Mouse (Mus musculus) heart, adult 2 months (tissue): ENCODE measurements around the gene Sltm. TPM values are rescaled to one million over a fixed set of nuclear protein-coding genes. Genes with fewer than 3 reads are reported as not detected.

Experiments used
- DNase-seq, 2 experiments: peaks; one replicate each; pipeline ENCODE4 v3.0.0; 2021
- H3K27ac ChIP-seq: fragments of 200-600 bp; 2 replicates; pipeline ENCODE4 v1.8.1; 2022
- H3K27me3 ChIP-seq: fragments of 200-500 bp; 2 replicates; pipeline ENCODE4 v1.6.1; 2012; ENCODE audit warnings: mild to moderate bottlenecking, low read length, inconsistent platforms, mixed read lengths; ENCODE audit not compliant: control insufficient read depth, insufficient read depth
- H3K36me3 ChIP-seq: fragments of 200-500 bp; 2 replicates; pipeline ENCODE4 v1.6.1; 2012; ENCODE audit warnings: low read length, inconsistent platforms; ENCODE audit not compliant: control insufficient read depth, insufficient read depth
- H3K4me1 ChIP-seq: fragments of 200-500 bp; 2 replicates; pipeline ENCODE4 v1.6.1; 2011; ENCODE audit warnings: low read length; ENCODE audit not compliant: control insufficient read depth, insufficient read depth
- H3K4me3 ChIP-seq: fragments of 200-600 bp; 2 replicates; pipeline ENCODE4 v1.8.1; 2022
- H3K79me2 ChIP-seq: fragments of 200-500 bp; replicated peaks from 2 replicates; pipeline ENCODE4 v1.6.1; 2012; ENCODE audit warnings: mild to moderate bottlenecking, inconsistent platforms, low read length, moderate library complexity, mixed read lengths; ENCODE audit not compliant: control insufficient read depth, insufficient read depth
- H3K9ac ChIP-seq: fragments of 200-500 bp; 2 replicates; pipeline ENCODE4 v1.6.1; 2012; ENCODE audit warnings: low read depth, mild to moderate bottlenecking, control low read depth, inconsistent platforms, low read length, mixed read lengths
- CTCF ChIP-seq: fragments of 200-600 bp; IDR thresholded peaks from 2 replicates; pipeline ENCODE4 v1.8.1; 2022; ENCODE audit warnings: antibody characterized with exemption, mild to moderate bottlenecking, moderate library complexity
- EP300 ChIP-seq: fragments of 200-500 bp; IDR thresholded peaks from 2 replicates; pipeline ENCODE4 v1.6.1; 2011; ENCODE audit warnings: low read depth, low read length, control low read depth; ENCODE audit not compliant: insufficient read depth
- POLR2A ChIP-seq: fragments of 200-500 bp; IDR thresholded peaks from 2 replicates; pipeline ENCODE4 v1.6.1; 2011; ENCODE audit warnings: mild to moderate bottlenecking, low read depth, low read length, control low read depth; ENCODE audit not compliant: insufficient read depth
- WGBS: fragments of 180-500 bp; shearing (Covaris S2); methylation state at CpG from one replicate; pipeline ENCODE4 v1.1.7; 2018; 5-methylcytosine and 5-hydroxymethylcytosine counted together
- intact Hi-C: fragments of 180-260 bp; cut with DNase I; formaldehyde crosslinking; loops from one replicate; pipeline ENCODE4 v1.15.1; 2025
- long read RNA-seq: library from polyadenylated mRNA; stranded (forward); transcript quantifications from one replicate; pipeline ENCODE4 v2.0.0, GENCODE M21; 2021
- polyA plus RNA-seq: library from polyadenylated mRNA; depleted of rRNA; stranded (reverse); fragments of >200 nt; gene quantifications from 2 replicates; pipeline ENCODE4 v1.2.3, GENCODE M21; 2012; rRNA removed
- total RNA-seq, 2 experiments: library from RNA; stranded (reverse); gene quantifications; 2 replicates each; pipeline ENCODE4 v1.2.3; 2021

Gene Sltm
- total RNA-seq (10 to 100 TPM; 20.9 to 21.9 TPM), polyA plus RNA-seq (6.4 and 8.9 TPM in 2 replicates)
- long read RNA-seq, transcript Sltm-201 (21 exons, 3,691 nt) = major isoform, 13 of 30 reads
- long read RNA-seq, transcript Sltm-206 (21 exons, 3,755 nt) = minor isoform, 6 of 30 reads
- long read RNA-seq, partial matches to known transcripts = 4 of 30 reads
- long read RNA-seq, other reads (novel, unspliced or antisense) = 7 of 30 reads

DNA sequence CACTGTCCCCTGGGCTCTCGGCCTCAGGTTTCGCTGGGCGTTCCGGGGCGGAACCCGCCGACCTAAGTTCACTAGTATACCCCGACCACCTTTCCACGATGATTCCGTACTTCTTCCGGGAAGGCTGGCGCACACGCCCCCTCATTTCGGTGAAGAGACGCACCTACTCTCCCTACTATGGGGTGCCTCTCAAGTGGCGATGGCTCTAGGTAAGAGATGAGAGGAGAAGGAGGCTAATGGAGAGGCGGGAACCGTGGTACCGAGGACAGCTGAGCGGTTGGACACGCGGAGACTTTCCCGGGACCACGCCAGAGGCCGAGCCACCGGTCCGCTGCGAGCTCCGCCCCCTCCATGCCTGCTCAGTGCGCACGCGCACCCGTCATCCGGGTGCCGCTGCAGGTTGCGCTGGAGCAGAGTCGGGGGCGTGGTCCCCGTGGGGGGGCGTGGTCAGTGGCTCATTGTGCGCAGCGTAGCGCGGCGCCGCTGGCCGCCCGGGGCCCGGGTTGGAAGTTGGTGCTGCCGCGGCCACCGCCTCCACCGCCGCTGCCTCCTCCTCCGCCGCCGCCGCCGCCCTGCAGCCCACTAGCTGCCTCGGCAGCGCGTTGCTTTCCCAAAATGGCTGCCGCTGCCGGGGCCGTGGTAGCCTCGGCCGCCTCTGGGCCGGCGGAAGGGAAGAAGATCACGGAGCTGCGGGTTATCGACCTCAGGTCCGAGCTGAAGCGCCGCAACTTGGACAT, at the start of gene Sltm:
Gene Sltm, plus strand, starts transcription at position 450 of the 737 bp plus-strand sequence.
- Histone ChIP-seq H3K27ac (peak within 1 kb of the TSS; percentile 96), H3K79me2 (no peaks in the 10 kb centered on the region), H3K27me3 (no peaks in the 10 kb centered on the region), H3K9ac (peak within 1 kb of the TSS; percentile 96), H3K4me1 (peaks cover 2% of the 10 kb centered on the region; the same call in 1 of the 2 replicates), H3K4me3 (peak within 1 kb of the TSS; percentile 75), H3K36me3 (peaks cover 12% of the 10 kb centered on the region)
- intact Hi-C loops = loop anchor here (2.0 kb wide), 1 partner anchor 40 kb away; the partner anchor contains the start of gene Rnf111
- WGBS = under 1% methylated on average over 71 of the region's 75 CpGs
- TF ChIP-seq EP300 (no peak), POLR2A (peak; percentile 59), CTCF (no peak)
- peak; percentile 100 for DNase-seq

DNA sequence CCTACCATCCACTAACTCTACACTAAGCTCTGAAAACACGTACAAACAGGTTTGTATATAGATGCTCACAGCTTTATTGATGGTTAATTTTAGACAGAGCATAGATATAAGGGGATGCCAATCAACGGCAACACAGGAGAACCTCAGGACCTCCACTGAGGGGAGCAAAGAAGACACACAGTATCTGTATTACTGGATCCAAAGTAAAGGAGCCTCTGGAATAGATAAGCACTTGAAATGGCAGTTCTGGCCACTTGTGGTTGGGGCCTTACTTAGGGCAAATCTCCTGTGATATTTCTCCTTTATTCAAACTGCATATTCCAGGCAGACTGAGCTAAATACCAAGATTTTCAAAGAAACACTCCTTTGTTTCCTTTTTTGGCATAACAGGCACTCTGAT, 49.5 kb upstream of the Sltm start:
- peaks cover 3% of the 10 kb centered on the region for H3K4me1 ChIP-seq
- DNase-seq = no peak
- TF ChIP-seq POLR2A (no peak), CTCF (no peak), EP300 (no peak)
- intact Hi-C loops = no loop called here
- H3K27ac ChIP-seq = no peak overlapping the region
- H3K27me3 ChIP-seq = no peaks in the 10 kb centered on the region
- H3K79me2 ChIP-seq = peaks cover 1% of the 10 kb centered on the region
- H3K9ac ChIP-seq = no peak overlapping the region
- peaks cover 32% of the 10 kb centered on the region for H3K36me3 ChIP-seq
- 80% methylated on average over 2 of the region's 2 CpGs for WGBS
- H3K4me3 ChIP-seq = no peak overlapping the region

DNA sequence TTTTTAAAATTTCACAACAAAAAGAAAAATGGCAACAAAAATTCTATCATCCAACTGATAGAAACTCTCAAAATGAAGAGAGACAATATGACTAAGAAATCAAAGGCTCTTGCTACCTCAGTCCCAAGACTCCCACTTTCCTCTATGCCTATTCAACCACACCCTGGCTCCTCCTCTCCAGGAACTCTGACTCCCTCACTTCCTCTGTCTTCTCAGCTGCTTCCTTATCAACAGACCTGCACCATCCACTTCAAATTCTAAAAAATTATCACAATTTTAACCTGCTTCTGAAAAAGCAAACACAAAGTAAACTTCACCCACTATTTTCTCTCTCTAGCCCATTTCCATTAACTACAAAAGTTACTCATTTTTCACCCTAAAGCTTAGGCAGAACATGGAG, 45.6 kb upstream of the Sltm start:
- intact Hi-C loops = no loop called here
- H3K27me3 ChIP-seq = no peaks in the 10 kb centered on the region
- H3K27ac ChIP-seq = no peak overlapping the region
- H3K79me2 ChIP-seq = peaks cover 1% of the 10 kb centered on the region
- peaks cover 3% of the 10 kb centered on the region for H3K4me1 ChIP-seq
- no peak overlapping the region for H3K4me3 ChIP-seq
- DNase-seq = no peak
- H3K36me3 ChIP-seq = peaks cover 42% of the 10 kb centered on the region
- TF ChIP-seq CTCF (no peak), POLR2A (no peak), EP300 (no peak)
- no peak overlapping the region for H3K9ac ChIP-seq

DNA sequence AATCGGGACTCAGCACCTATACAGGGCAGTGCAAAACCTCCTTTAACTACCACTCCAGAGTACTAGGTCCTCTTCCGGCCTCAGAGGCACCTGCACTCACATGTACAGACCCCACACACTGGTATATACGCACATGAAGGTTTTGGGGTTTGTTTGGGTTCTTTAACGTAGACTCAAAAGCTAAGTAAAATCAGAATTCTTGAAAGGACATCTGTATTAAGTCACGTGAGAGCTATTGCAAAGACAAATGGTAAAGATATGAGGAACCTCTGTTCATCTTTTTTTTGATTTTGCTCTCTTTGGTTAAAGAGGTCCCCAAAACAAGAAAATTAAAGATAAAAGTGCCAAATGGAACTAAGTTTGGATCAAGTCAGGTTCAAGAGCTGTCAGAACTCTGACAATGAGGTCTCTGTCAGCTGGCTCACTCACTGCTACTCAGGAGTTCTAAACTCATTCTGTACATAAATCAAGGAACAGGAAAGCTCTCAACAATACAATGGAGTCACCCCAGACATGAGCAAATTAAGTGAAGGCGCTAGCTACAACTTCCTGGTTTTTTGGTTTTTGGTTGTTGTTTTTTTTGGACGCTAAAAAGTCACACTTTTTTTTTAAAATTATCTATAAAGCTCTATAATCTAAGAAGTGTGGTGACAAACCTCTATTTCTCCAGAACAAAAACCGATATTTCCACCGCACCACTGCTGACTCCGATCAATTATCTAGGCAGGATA, 40.1 kb upstream of the Sltm start:
- peaks cover 32% of the 10 kb centered on the region for H3K36me3 ChIP-seq
- 22% methylated on average over 10 of the region's 10 CpGs for WGBS

DNA sequence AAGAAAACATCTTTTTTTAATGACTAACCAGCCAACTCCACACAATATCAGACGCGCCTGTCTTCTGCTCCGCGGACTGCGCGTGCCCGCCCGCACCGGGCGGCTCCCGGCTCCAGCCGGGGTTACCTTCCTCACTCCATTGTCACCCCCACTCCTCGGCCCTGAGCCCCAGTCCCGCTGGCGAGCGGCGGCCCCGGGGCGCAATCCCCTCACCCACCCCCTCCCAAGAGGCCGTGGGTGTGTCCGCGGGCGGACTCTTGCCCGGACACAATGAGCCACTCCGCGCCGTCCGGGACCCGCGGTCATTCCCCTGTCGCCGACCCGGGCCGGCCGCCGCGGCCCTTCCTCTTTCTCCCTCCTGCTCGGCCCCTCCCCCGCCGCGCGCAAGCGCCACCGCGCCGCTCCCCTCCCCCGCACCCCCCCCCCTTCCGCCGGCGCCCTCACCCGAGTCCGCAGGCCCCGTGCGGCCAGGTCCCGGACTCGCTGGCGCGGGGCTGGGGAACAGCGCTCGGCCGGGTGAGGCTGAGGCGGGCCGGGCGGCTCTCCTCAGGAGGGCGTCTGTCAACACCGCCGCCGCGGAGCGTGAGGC, 39.4 kb upstream of the Sltm start:
- TF ChIP-seq EP300 (no peak), POLR2A (no peak), CTCF (no peak)
- Histone ChIP-seq H3K9ac (peak overlapping the region; percentile 96), H3K36me3 (peaks cover 28% of the 10 kb centered on the region), H3K79me2 (no peaks in the 10 kb centered on the region), H3K27me3 (no peaks in the 10 kb centered on the region), H3K27ac (peak overlapping the region; percentile 98), H3K4me3 (peak overlapping the region; percentile 95), H3K4me1 (peaks cover 6% of the 10 kb centered on the region)
- peak; percentile 83 to 85 for DNase-seq
- intact Hi-C loops = loop anchor here (2.0 kb wide), 2 partner anchors 40 to 296 kb away; partner anchors contain the start of genes Myo1e and Sltm
- under 1% methylated on average over 57 of the region's 70 CpGs for WGBS

More for the DNA sequence above, 40.1 kb upstream of the Sltm start:
- no peak for DNase-seq
- peak overlapping the region; percentile 96; the same call in 1 of the 2 replicates for H3K9ac ChIP-seq
- no peaks in the 10 kb centered on the region for H3K27me3 ChIP-seq
- intact Hi-C loops = loop anchor here (2.0 kb wide), 2 partner anchors 40 to 296 kb away; partner anchors contain the start of genes Myo1e and Sltm
- peak overlapping the region; percentile 98 for H3K27ac ChIP-seq
- peaks cover 6% of the 10 kb centered on the region for H3K4me1 ChIP-seq
- peak overlapping the region; percentile 95 for H3K4me3 ChIP-seq
- H3K79me2 ChIP-seq = no peaks in the 10 kb centered on the region; the same call in 1 of the 2 replicates
- TF ChIP-seq POLR2A (no peak), CTCF (no peak), EP300 (no peak)
